Mouse (Mus musculus): ENCODE data around the gene Gm3776.
"Not testable (repeated sequence)": the region's sequence is repeated elsewhere in the genome, so short reads cannot be mapped to it uniquely, and the experiment has no call there.

- TF ChIP-seq CTCF, EP300 (IDR thresholded peaks at IDR 0.05; ENCODE audit: low read depth): not testable (repeated sequence)
Observed at GRCm38 (mm10) chr9:78282002-78282711, 25.2 kb downstream of the Gm3776 start.
